Mouse (Mus musculus) left cerebral cortex, adult 8-10 months (tissue): ENCODE data around the gene Lamb3. TPM values are rescaled to one million over a fixed set of nuclear protein-coding genes. Genes with fewer than 3 reads are reported as not detected.
A peak's percentile ranks its signal among the peaks of the same experiment; 100 is the strongest.

Experiments
- DNase-seq, 2 experiments: peaks; one replicate each; pipeline ENCODE4 v3.0.0; 2022; ENCODE audit warnings: low spot score in 2 of 2
- total RNA-seq, 4 experiments: library from RNA; stranded (reverse); gene quantifications; 2 replicates each; pipeline ENCODE4 v1.2.4; 2022

The Lamb3 gene
- total RNA-seq, 4 experiments from 2014 or later: 1.6 to 4.7 (median 2.1) TPM

DNA sequence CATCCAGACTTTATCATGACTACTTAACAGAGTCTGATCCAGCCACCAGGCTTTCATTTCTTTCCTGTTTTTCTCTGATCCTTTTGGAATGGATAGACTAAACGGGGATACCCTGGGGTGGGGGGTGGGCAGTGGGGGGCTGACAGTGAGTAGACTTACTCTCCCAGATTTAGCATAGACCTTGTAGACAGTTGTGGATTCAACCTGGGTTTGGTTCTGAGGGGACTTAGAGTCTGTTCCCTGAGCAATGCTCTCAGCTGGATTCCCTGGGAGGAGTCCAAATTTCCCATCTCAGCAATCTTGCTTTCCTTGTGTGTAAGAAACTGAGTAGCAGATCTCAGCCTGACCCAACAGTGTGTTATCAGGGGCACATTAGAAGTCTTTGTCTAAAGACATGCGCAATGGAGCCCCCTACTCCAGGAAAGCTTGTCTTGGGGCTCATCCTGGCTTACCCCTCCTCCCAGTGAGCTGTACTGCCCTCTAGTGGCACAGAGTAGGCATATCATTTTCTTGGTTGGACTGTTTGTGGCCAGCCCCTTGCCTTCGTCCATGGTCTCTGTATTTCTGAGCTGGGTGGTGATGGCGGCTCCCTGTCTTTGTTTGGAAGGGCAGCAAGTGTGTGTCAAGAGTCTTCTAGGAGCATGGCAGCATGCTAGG lies 169.1 kb downstream of the Lamb3 start:
- no peak for DNase-seq

DNA sequence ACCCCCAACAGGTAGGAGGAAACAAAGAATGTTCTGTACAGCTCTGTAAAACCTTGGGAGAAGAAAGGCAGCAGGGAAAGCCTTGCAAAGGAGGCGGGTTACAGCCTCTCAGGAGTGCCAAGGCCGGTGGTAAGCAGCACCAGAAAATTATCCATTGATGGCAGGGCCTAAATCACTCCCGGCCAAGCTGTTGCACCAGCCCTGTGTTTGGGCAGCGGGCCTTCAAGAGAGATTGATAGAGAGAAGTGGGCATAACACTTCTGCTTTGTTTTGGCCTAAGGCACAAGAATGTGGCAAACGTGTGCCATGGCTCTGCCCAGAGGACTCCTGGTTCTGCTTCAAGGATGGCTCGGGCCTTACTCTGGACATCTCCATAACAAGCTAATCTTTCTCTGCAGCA lies 172.1 kb downstream of the Lamb3 start:
- no peak for DNase-seq

DNA sequence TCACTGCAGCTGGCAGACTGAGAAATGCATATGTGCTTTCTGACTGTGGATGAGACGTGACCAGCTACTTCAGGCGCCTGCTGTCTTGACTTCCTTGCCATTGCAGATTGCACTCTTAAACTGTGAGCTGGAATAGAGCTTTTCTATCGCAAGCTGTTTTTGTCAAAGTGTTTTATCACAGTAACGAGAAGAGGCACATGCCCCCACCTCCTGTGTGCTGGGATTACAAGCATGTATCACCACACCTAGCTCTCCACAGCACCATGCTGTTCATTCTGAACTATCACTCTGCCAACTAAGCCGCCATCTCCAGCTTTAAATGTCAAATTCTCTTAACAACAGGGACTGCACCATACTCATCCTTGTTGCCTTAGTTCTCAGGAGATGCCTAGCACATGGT lies 173.4 kb downstream of the Lamb3 start:
- DNase-seq: no peak

DNA sequence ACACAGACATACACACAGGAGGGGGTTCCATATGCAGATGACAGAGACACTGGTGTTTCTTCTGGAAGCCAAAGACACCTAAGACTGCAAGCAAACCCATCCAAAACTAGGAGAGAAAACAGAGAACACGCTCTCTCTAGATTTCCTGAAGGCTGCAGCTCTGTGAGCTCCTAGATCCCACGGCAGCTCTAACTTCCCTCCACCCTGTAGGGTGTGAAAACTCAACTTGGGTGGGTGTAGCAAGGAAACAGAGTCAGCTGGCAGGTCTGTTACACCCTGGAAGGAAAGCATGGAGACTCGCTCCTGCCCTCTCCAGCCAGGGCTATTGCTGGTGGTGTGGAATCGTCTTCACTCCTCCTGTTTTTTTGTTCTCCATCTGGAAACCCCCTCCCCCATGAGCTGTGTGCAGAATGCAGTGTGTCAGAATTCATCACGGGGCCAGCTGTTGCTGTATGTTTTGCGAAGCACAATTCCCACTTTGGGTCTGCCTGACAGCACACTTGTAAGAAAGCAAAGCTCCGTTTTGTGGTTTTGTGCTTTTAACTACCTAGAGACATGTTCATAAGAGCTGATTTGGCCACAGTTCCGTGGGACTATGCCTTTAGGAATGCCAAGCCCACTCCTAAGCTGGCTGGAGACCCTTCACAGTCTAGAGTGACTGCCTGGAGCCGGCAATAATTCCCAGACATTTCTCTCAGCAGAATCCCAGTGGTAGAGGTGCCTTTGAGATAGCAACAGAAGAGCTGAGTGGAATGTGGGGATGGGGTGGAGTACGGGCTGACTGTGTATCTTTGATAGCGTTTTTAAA lies 174.3 kb downstream of the Lamb3 start:
- DNase-seq: no peak

DNA sequence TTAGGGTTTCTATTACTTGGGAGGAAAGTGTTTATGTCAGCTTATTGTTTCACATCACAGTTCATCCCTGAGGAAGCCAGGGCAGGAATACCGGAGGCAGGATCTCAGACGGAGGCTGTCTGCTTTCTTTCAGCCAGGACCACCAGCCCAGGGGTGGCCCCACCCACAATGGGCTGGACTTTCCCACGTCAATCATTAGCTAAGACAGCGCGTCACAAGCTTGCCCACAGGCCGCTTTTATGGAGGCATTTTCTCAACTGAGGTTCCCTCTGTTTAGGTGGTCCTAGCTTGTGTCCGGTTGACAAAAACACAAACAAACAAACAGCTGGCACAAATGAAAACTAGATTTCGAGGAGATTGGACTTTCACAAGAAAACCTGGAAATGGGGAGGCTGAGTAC lies 174.9 kb downstream of the Lamb3 start:
- DNase-seq: no peak

DNA sequence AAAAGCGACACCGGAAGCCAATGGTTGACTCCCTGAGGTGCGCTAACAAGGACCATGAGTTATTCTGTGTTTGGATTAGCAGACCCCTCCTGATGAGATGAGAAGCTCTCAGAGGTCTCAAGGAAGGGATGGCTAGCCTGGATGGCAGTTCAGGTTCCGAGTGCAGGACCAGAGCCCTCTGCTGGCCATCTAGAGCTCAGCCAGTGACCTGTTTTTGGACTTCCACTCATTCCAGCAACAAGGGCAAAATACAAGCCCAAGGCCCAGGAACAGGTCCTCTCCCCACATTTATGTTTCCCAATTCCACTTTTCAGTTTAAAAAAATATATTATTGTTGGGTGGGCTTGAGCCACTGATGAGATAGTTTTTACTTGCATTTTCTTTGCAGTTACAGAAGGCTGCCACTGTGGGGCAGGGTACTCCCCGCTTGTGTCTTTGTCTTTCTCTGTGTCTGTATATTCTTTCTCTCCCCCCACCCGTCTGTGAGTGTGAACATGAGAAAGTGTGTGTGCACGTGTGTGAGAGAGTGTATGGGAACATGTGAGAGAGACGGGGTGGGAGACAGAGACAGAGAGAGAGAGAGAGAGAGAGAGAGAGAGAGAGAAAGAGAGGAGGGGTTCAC lies 175.5 kb downstream of the Lamb3 start:
- DNase-seq: no peak

DNA sequence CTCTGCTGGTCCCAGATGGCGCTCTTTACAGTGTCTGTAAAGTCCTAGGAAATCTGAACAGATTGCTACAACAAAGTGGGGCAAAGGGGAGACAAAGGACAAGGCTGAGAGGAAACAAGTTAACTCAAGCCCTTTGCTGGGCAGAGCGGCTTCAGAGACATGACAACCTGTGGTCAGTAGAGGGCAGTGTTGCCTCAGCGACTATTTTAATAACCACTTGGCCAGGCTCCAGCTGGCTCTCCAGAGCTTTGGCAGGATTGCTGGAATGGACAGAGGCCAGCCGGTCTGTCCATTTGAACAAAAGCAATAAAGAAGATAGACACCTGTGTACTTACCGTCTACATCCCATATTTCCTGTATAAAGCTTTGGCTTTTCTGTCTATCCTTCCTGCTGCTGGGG lies 178.6 kb downstream of the Lamb3 start:
- DNase-seq: peak; percentile 59 to 70

DNA sequence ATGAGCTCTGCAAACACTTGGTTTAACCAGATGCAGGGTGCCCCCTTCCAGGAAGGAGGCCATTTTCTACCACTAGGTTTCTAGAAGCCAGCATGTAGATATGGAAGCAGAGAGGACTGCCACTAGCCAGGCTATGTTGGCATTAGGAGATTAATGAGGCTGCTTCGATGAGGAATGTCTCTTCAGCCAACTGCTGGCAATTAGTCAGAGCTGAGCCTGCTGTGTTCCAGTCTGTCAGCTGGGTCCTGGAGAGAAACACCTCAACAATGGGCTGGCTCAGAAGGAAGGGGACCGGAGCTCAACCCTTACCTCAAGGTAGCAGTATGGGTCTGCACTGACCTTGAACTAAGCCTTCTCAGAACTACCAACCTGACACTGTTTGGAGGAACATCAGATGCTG lies 179.7 kb downstream of the Lamb3 start:
- DNase-seq: no peak

DNA sequence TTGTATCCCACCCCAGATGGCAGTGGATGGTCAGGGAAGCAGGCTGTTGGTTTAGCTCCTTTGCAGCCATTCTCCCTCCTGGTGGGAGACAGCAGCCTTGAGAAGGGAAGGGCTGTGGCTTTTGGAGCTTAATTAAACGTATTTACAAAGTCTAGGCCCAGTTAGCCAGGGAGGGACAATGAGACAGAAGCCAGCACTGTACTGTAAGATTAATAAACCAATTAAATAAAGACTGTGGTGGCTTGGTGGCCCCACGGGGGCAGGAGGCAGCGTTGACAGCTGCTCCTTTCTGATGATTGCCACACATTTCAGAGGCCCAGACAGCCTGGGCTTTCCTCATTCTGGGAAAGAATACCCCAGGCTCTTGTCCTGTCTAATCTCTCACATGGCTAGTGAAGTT lies 182.0 kb downstream of the Lamb3 start:
- DNase-seq: no peak

DNA sequence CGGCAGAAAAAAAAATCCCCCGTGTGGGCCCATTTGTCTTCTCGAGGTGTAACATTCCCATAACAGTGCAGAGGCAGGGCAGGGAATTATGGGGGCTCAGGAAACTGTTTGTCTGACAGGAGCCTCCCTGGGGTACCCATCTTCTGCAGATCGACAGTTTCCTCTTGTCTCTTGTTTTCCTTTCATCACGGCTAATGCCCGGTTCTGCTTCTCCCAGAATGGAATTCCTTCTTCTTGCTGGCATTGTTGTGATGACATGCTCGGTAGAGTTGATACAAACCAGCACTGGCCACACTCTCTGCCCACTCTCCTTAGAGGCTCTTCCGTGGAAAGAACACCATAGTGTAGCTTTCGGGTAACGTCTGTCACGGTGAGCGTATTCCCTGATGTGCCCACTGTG lies 182.5 kb downstream of the Lamb3 start:
- no peak for DNase-seq

DNA sequence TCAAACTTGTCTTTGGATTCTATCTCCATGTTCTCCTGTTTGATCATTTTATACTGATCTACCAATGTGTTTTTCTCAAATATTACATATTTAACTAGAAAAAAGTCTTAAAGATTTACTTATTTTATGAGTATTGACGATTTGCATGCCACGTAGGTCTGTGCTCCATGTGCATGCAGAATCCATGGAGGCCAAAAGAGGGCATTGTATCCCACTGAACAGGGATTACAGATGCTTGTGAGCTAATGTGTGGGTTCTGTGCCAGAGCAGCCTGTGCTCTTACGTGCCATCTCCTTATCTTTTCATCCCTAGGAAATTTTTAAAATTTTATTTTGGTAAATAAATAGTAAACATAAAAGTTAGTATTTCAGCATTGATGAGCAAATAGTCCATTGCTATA lies 184.8 kb downstream of the Lamb3 start:
- DNase-seq: no peak

Other genes starting within 250 kb of the Lamb3 start
- 10 to 100 TPM; 23.4 to 27.9 (median 25.8) TPM for gene Syt14, start 171.9 kb upstream of the Lamb3 start, total RNA-seq
- gene Diexf, start 77.4 kb upstream of the Lamb3 start, total RNA-seq: 10 to 100 TPM; 17.0 to 21.9 (median 19.7) TPM
- 1 to 10 TPM; 1.2 to 2.7 (median 1.5) TPM for gene Irf6, start 54.6 kb upstream of the Lamb3 start, total RNA-seq
- gene A130010J15Rik, start 39.7 kb upstream of the Lamb3 start, total RNA-seq: 1 to 10 TPM; 3.7 to 4.9 (median 4.2) TPM
- 1 to 10 TPM; 1.4 to 6.0 (median 2.1) TPM for gene Traf3ip3, start 6.0 kb upstream of the Lamb3 start, total RNA-seq
- 10 to 100 TPM; 15.8 to 18.7 (median 17.4) TPM for gene Hsd11b1, start 56.4 kb downstream of the Lamb3 start, total RNA-seq
- 1 to 10 TPM; 4.9 to 9.1 (median 6.8) TPM for gene G0s2, start 65.5 kb downstream of the Lamb3 start, total RNA-seq
- gene Camk1g, start 162.6 kb downstream of the Lamb3 start, total RNA-seq: 10 to 100 TPM; 28.7 to 33.3 (median 30.1) TPM